Mouse (Mus musculus): Measurements from ENCODE around the gene Cracr2b. TPM values are rescaled to one million over a fixed set of nuclear protein-coding genes. Genes with fewer than 3 reads are reported as not detected.

Gene Cracr2b
- polyA plus RNA-seq, 1 experiment = 14.9 TPM

- 92% methylated on average over 15 of the region's 15 CpGs for WGBS
- Histone ChIP-seq H3K27ac (ENCODE audit: control insufficient read depth, insufficient read depth, low read length) (no peak overlapping the region), H3K4me3 (ENCODE audit: control insufficient read depth, insufficient read depth, low read length) (no peak overlapping the region), H3K27me3 (ENCODE audit: control insufficient read depth, insufficient read depth, low read length) (peaks cover 2% of the 10 kb centered on the region; the same call in 1 of the 2 replicates), H3K4me1 (replicated peaks; ENCODE audit: control insufficient read depth, insufficient read depth, low read length) (peaks cover 26% of the 10 kb centered on the region), H3K36me3 (ENCODE audit: control insufficient read depth, insufficient read depth, low read length) (no peaks in the 10 kb centered on the region)
- TF ChIP-seq CTCF (IDR thresholded peaks at IDR 0.05; ENCODE audit: borderline replicate concordance, control insufficient read depth, extremely low read depth, insufficient read depth, low read length, poor library complexity) = peak; percentile 75; the same call in 1 of the 2 replicates
- TF ChIP-seq POLR2A (IDR thresholded peaks at IDR 0.05; ENCODE audit: control insufficient read depth, extremely low read depth, insufficient read depth, low read length, poor library complexity) = no peak
- peak; percentile 50 for DNase-seq
Measured at GRCm38 (mm10) chr7:141457986-141458660, 2.8 kb upstream of the Cracr2b start.

- Histone ChIP-seq H3K27me3 (ENCODE audit: control insufficient read depth, insufficient read depth, low read length) (peaks cover 2% of the 10 kb centered on the region; the same call in 1 of the 2 replicates), H3K27ac (ENCODE audit: control insufficient read depth, insufficient read depth, low read length) (no peak overlapping the region), H3K36me3 (ENCODE audit: control insufficient read depth, insufficient read depth, low read length) (no peaks in the 10 kb centered on the region), H3K4me1 (replicated peaks; ENCODE audit: control insufficient read depth, insufficient read depth, low read length) (peaks cover 26% of the 10 kb centered on the region), H3K4me3 (ENCODE audit: control insufficient read depth, insufficient read depth, low read length) (no peak overlapping the region)
- no peak for TF ChIP-seq POLR2A (IDR thresholded peaks at IDR 0.05; ENCODE audit: control insufficient read depth, extremely low read depth, insufficient read depth, low read length, poor library complexity)
- no peak for TF ChIP-seq CTCF (IDR thresholded peaks at IDR 0.05; ENCODE audit: borderline replicate concordance, control insufficient read depth, extremely low read depth, insufficient read depth, low read length, poor library complexity)
- DNase-seq = no peak
- WGBS = 96% methylated on average over 11 of the region's 11 CpGs
Measured at GRCm38 (mm10) chr7:141458661-141459060, 2.2 kb upstream of the Cracr2b start.

- Histone ChIP-seq H3K4me1 (replicated peaks; ENCODE audit: control insufficient read depth, insufficient read depth, low read length) (peaks cover 25% of the 10 kb centered on the region), H3K27ac (ENCODE audit: control insufficient read depth, insufficient read depth, low read length) (no peak overlapping the region), H3K4me3 (ENCODE audit: control insufficient read depth, insufficient read depth, low read length) (no peak overlapping the region), H3K36me3 (ENCODE audit: control insufficient read depth, insufficient read depth, low read length) (no peaks in the 10 kb centered on the region), H3K27me3 (ENCODE audit: control insufficient read depth, insufficient read depth, low read length) (peaks cover 2% of the 10 kb centered on the region; the same call in 1 of the 2 replicates)
- no peak for DNase-seq
- TF ChIP-seq POLR2A (IDR thresholded peaks at IDR 0.05; ENCODE audit: control insufficient read depth, extremely low read depth, insufficient read depth, low read length, poor library complexity) = no peak
- TF ChIP-seq CTCF (IDR thresholded peaks at IDR 0.05; ENCODE audit: borderline replicate concordance, control insufficient read depth, extremely low read depth, insufficient read depth, low read length, poor library complexity) = no peak
- 97% methylated on average over 17 of the region's 17 CpGs for WGBS
Measured at GRCm38 (mm10) chr7:141459301-141459711, 1.6 kb upstream of the Cracr2b start.

GRCm38 (mm10) chr7:141460001-141460390 is 898 bp upstream of the Cracr2b start:
- Histone ChIP-seq H3K4me1 (replicated peaks; ENCODE audit: control insufficient read depth, insufficient read depth, low read length) (peaks cover 19% of the 10 kb centered on the region), H3K36me3 (ENCODE audit: control insufficient read depth, insufficient read depth, low read length) (no peaks in the 10 kb centered on the region), H3K27ac (ENCODE audit: control insufficient read depth, insufficient read depth, low read length) (no peak overlapping the region), H3K27me3 (ENCODE audit: control insufficient read depth, insufficient read depth, low read length) (peaks cover 2% of the 10 kb centered on the region; the same call in 1 of the 2 replicates), H3K4me3 (ENCODE audit: control insufficient read depth, insufficient read depth, low read length) (no peak overlapping the region)
- 90% methylated on average over 5 of the region's 5 CpGs for WGBS
- TF ChIP-seq POLR2A (IDR thresholded peaks at IDR 0.05; ENCODE audit: control insufficient read depth, extremely low read depth, insufficient read depth, low read length, poor library complexity) (no peak), CTCF (IDR thresholded peaks at IDR 0.05; ENCODE audit: borderline replicate concordance, control insufficient read depth, extremely low read depth, insufficient read depth, low read length, poor library complexity) (no peak)
- DNase-seq = no peak

GRCm38 (mm10) chr7:141461521-141462332 is 833 bp downstream of the Cracr2b start:
- Histone ChIP-seq H3K36me3 (ENCODE audit: control insufficient read depth, insufficient read depth, low read length) (no peaks in the 10 kb centered on the region), H3K27ac (ENCODE audit: control insufficient read depth, insufficient read depth, low read length) (no peak overlapping the region), H3K27me3 (ENCODE audit: control insufficient read depth, insufficient read depth, low read length) (peaks cover 2% of the 10 kb centered on the region; the same call in 1 of the 2 replicates), H3K4me1 (replicated peaks; ENCODE audit: control insufficient read depth, insufficient read depth, low read length) (peaks cover 11% of the 10 kb centered on the region), H3K4me3 (ENCODE audit: control insufficient read depth, insufficient read depth, low read length) (peak overlapping the region; percentile 12; the same call in 1 of the 2 replicates)
- no peak for DNase-seq
- TF ChIP-seq POLR2A (IDR thresholded peaks at IDR 0.05; ENCODE audit: control insufficient read depth, extremely low read depth, insufficient read depth, low read length, poor library complexity) (no peak), CTCF (IDR thresholded peaks at IDR 0.05; ENCODE audit: borderline replicate concordance, control insufficient read depth, extremely low read depth, insufficient read depth, low read length, poor library complexity) (0 out of 2 replicates have a peak, but pooled peaks have one; percentile 28)
- WGBS = 10% methylated on average over 58 of the region's 59 CpGs

GRCm38 (mm10) chr7:141462333-141462821 is 1.5 kb downstream of the Cracr2b start:
- peaks cover 2% of the 10 kb centered on the region; the same call in 1 of the 2 replicates for H3K27me3 ChIP-seq (ENCODE audit: control insufficient read depth, insufficient read depth, low read length)
- 59% methylated on average over 5 of the region's 5 CpGs for WGBS
- DNase-seq = no peak
- peaks cover 14% of the 10 kb centered on the region for H3K4me1 ChIP-seq (replicated peaks; ENCODE audit: control insufficient read depth, insufficient read depth, low read length)
- TF ChIP-seq CTCF (IDR thresholded peaks at IDR 0.05; ENCODE audit: borderline replicate concordance, control insufficient read depth, extremely low read depth, insufficient read depth, low read length, poor library complexity) (no peak), POLR2A (IDR thresholded peaks at IDR 0.05; ENCODE audit: control insufficient read depth, extremely low read depth, insufficient read depth, low read length, poor library complexity) (no peak)
- H3K36me3 ChIP-seq (ENCODE audit: control insufficient read depth, insufficient read depth, low read length) = no peaks in the 10 kb centered on the region
- no peak overlapping the region for H3K27ac ChIP-seq (ENCODE audit: control insufficient read depth, insufficient read depth, low read length)
- no peak overlapping the region for H3K4me3 ChIP-seq (ENCODE audit: control insufficient read depth, insufficient read depth, low read length)
